Mouse (Mus musculus) megakaryocyte, adult 5-6 weeks (primary cell): ENCODE results near the gene Grcc10. TPM values are rescaled to one million over a fixed set of nuclear protein-coding genes. Genes with fewer than 3 reads are reported as not detected.

Experiments used
- ATAC-seq: 2 replicates; pipeline ENCODE4 v1.8.0; 2016; ENCODE audit warnings: mild to moderate bottlenecking, inconsistent platforms; ENCODE audit not compliant: poor library complexity, severe bottlenecking
- total RNA-seq, 2 experiments: library from RNA; stranded (forward) in 1 of 2; stranded (reverse) in 1 of 2; fragments of 153-499, 151-499 nt in 1 of 2; fragments of 221-1000, 200-1000 nt in 1 of 2; gene quantifications; 2 replicates each; pipeline versions ENCODE4 v1.2.3 to v1.2.4; 2015 to 2017

Grcc10 gene
- total RNA-seq (2015) (177 and 203 TPM in 2 replicates), total RNA-seq (2017) (121 and 136 TPM in 2 replicates)

DNA sequence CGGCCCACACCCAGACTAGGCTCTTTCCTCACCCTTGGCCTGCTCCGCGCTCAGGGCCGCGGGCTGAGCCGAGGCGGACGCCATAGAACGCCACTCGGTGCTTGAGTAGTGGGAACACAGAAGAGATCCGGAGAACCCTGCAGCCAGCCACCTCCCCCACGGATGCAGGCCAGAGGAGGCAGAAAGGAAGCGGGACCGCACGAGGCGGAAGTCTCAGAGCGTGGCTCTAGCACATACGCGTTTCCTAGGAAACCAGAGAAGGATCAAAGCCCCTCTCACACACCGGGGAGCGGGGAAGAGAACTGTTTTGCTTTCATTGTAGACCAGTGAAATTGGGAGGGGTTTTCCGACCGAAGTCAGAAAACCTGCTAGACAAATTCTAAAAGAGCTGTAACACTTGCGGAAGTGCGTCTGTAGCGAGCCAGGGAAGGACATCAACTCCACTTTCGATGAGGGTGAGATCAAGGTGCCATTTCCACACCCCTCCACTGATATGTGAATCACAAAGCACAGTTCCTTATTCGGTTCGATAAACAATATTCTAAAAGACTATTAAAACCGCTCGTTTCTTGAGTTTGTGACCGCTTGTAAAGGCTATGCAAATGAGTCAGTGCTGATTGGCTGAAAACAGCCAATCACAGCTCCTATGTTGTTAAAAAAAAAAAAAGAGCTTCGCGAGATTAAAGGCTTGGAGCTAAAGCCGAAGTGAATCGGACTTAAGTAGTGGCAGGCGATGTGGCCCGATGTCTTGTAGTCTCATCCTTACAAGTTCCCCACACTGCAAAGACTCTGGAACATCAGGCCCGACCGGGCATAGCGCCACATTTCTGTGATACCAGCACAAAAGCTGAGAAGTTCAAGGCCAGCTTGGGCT, at the start of gene Grcc10:
Gene Grcc10 (minus strand): TSS at position 487 of the 874 bp plus-strand sequence.
- ATAC-seq, result peak; percentile 58

DNA sequence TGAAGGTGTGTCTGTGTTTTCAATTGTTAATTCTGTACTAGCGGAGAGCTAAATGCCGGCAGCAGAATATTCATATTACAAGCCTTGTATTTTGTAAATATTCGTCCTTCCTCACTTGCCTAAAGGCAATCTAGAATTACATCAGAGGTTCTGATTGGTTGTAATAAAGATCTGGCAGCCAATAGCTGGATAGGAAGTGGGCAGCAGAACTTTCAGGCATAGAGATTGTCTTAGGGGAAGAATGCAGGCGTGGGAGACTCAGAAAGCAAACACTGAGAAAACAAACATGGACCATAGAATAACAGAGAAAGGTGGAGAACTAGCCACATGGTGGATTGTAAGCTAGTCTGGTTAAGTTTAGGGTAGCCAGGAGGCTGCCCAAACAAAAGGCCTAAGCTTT, 48.9 kb upstream of the Grcc10 start:
- no peak for ATAC-seq

DNA sequence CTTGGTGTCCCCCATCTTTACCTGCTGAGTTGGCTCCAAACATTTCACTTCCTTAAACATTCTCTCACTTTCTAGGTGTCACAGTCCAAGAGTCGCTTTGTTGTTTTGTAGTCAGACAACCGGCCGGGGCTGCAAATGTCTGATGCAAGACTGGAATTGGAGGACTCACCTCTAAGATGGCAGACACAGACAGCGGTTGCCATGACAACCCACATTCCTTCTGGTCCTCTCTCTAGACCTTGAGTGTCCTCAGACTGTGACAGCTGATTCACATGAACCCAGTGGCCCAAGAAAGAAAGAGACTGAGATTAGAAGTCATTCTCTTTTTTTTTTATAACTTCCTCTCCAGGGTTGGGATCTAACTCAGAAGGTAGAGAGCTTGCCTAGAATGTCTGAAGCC, 48.3 kb upstream of the Grcc10 start:
- ATAC-seq, result no peak

DNA sequence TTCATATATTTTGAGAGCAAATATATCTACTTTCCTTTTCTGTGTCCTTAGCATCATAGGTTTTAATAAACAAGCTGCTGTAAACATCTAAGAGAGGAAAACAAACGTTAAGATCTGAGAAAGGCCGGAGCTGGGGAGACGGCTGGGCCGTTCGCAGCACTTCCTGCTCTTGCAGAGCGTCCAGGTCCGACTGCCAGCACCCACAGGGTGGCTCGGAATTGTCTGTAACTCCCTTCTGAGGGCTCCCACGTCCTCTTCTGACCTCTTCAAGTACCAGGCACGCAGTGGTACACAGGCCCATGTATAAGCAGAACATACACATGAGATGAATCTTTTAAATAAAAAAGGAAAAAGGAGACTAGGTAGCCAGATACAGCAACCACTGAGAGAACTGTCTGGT, 46.5 kb upstream of the Grcc10 start:
- no peak for ATAC-seq

DNA sequence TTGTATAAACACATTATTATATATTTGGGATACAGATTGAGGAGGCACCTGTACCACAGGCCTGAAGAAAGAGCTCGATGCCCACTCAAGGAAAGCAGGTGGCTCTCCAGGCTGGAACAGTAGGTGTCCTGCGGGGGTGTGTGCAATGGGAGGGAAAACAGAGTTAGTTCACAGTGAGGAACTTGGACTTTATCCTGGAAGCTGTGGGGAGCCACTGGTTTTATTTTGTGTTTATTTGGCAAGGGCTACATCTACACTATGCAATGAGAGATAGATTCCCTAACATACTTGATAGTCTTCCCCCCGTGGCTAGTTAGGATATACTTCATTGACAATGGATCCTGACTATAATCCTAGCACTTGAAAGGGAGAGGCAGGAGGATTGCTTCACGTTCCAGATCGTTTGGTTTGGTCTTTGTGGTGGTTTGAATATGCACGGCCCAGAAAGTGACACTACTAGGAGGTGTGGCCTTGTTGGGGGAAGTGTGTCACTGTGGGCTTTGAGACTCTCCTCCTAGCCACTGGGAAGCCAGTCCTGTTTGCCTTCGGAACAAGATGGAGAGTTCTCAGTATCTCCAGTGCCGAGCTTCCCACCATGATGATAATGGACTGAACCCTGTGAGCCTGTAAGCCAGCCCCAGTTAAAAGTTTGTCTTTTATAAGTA, 45.7 kb upstream of the Grcc10 start:
- ATAC-seq, result peak; percentile 72

DNA sequence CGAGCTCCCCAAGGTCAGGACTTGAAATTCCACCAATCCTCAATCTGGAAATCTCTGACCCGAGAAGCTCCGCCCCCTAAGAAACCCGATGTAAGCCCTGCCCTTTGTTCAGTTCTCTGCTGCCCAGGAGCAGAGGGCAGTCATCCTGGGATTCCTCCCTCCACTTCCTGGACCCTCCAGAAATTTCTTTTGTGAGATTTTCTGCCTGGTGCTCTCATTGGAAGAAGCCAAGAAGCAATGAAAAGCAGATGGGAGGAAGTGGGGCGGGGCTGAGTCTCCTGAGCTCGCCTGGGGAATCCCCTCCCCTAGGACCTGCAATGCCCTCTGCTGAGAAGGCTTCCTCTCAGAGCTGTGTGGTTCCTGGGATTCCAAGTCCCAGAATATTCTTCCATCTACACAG, 41.3 kb upstream of the Grcc10 start:
- peak; percentile 47; the same call in 1 of the 2 replicates for ATAC-seq

DNA sequence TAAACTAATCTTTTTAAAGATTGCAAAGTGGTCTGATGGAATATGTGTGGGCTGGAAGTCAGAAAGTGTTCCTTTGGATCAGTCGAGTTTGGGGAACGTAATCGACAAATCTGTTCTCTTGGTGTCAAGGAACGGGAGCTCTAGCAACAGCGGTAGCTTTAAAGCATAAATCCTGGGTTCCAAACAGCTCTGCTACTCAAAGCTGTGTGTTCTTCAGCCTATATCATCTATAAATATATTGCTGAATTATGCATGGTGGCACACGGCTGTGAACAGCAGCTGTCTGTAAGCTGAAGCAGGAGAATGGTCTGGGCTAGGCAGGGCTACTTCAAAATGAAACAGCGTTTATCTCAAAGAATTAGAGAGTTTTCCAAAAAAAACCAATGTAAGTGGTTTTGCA, 39.7 kb upstream of the Grcc10 start:
- ATAC-seq, result no peak

DNA sequence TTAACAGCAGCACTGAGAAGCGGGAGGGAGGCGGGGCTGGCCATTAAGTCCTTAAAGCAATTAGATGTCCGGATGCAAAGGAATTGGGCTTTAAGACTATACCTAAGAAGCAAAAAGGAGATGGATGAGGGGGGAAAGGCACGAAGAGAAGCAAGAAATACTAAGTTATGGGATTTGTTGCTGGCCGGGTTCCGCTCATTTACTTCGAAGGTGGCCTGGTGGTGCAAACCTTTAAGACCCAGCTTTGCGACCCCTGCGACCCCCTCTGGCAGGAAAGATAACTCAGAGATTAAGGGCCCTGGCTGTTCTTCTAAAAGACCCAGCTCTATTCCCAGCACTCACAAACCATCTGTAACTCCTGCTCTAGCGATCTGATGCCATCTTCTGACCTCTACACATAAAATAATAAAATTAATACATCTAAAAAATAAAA, 38.8 kb upstream of the Grcc10 start:
- ATAC-seq, result peak; percentile 26; the same call in 1 of the 2 replicates

DNA sequence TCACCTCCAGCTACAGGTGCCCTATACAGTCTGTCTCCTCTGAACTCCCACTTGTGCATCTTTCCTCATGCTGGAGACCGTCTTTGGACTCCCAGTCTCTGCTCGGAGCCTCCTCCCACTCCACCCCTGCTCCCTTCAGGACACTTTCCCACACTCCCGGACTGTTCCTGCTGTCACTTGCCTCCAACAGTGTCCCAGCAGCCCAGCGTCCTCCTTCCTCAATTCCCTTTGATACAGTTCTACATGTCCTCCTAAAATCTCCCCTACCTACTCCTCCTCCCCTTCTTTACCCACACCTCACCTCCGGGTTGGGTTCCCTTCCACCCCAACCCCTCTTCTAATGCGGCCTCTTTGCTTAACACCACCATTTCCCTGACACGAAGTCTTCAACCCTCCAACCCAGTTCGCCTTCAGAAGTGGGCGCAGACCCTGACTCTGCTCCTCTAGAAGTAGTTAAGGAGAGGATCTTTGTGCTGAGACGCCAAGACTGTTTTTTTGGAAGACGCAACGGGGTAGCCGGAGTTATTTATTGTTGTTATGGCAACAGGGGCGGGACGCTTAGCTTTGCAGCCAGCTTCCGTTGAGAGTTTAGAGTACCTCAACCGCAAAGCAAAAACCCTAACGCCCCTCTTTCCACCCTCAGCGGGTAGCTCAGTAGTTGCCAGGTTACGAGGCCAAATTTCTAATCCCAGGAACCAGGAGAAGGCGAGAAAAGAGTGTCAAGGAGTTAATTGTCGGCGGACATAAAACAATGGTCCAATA, 38.2 kb upstream of the Grcc10 start, which contains the start of gene Lrrc23:
Gene Lrrc23 (minus strand): TSS at position 506 of the 762 bp plus-strand sequence.
- ATAC-seq, result peak; percentile 74

DNA sequence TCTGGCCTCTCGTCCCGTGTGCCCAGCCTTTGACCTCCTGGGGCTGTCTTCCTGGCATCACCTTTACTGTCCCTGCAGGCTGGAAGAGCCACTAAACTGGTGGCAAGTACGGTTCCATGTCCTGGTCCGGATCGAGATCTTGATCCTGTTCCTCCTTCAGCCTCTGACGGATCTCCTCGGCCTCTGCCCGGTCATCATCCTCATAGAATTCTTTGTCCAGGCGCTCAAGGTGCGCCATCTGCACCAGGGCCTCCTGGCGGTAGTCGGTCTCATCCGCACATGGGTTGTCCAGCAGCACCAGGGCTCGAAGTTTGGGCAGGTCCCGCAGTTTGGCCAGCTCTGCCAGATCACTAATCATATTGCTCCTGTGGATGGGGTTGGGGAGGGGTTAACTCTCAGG, 29.3 kb upstream of the Grcc10 start:
- no peak for ATAC-seq

DNA sequence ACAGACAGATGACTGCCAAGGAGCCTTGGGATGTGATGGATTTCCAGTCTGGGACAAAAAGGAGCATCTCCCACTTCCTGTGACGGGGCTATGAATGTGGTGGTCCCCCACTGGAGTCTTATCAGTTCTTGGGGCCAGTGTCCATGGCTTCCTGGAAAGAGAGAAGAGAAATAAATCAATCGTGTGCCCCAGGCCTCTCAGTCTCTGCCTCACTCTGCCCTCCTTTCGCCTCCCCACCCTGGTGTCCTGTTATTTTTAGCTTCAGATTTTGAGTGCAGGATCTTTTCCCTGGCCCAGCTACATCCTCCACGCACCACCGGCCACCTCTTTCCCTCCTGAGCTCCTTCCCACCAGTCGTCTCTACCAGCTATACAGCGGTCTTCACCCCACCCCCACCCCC, 28.8 kb upstream of the Grcc10 start:
- ATAC-seq, result no peak

DNA sequence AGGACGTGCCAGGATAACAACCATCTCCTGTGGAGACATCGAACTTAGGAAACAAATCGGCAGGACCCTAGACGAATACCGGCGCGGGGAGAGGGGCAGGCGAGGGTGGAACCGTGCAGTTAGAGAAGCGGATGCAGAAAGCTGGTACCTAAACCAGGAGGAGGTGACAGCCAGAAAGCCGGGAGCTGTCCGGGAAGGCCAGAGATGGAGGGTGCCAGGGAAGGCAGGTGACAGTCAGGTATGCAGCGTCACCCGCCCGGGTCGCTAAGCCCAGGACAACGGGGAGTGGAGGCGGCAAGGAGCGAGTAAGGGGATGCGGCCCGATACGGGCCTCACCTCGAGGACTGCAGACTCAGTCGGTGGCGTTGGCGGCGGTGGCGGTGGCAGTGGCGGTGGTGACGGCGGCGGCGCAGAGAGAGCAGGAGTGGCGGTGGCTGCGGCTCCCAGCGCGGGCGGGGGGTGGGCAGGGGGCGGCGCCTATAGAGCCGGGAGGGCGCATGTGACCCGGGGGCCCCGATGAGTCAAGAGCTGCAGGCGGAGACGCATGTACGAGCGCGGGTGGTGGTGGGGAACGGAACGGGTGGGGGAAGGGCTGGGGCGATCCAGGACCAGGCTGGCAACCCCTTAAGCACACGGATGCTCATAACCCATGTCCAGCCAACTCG, 28.1 kb upstream of the Grcc10 start, which contains the start of gene Eno2:
Gene Eno2 (minus strand): TSS at position 573 of the 665 bp plus-strand sequence.
- peak; percentile 72 for ATAC-seq

DNA sequence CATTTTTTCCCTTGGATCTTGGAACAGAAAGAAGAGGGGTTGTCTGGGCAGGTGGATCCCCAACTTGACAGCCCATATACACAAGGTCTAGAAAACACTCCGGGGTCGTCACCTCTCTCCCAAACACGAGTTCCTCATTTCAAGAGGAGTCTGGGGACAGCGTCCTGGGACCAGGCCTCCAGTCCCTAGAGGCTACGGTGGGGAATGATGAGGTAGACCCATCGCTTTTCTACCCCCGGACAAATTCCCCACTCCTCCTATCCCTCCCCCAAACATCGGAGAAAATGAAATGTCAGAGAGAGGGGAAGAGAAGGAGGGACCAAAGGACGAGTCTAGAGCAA, 27.5 kb upstream of the Grcc10 start:
- ATAC-seq, result peak; percentile 42

DNA sequence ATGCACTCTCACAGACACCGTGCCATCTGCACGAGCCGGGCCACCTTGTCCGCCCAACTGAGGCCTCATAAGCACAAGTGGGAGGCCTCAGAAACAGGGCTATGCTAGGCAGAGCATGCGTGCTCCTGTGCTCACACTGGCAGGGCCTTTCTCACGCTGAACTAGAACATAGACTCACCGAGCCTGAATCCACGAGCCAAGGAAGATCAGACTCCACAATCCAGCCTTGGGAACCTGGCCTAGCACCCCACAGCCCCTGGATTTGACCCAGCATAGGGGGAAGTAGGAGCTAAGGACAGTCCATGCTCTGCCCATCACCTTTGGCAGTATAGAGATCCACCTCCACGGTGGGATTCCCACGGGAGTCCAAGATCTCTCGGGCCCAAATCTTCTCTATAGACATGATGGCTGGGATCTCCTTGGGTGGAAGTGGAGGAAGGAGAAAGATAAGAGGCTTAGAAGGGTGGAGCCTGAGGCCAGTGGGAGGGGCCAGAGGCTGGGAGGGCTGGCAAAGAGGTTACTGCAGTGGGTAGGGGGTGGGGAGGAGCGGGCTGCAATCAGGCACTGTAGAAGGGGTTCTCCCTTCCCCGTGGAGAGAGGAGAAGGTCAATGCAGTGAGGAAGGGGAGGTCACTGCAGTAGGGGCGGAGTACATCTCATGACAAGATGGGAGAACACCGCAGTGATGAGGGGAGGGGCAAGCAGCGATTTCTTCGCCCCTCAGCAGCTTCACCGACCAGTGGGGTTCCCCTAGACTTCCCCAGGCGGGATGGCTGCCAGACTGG, 26.9 kb upstream of the Grcc10 start:
- no peak for ATAC-seq

DNA sequence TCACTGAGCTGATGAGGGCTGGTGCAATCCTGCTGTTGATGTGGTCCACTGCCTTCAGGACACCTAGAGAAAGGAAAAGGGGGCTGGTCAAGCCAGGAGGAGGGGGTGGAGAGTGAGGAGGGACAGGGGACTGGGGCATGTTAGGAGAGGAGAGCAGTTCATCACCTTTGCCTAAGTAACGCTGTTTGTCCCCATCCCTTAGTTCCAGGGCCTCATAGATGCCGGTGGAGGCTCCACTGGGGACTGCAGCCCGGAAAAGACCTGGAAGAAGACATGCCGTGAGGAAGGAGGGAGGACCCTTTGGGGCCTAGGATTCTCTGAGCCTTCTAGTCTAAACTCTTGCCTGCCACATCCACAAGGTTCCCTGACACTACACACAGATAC, 26.4 kb upstream of the Grcc10 start:
- no peak for ATAC-seq

DNA sequence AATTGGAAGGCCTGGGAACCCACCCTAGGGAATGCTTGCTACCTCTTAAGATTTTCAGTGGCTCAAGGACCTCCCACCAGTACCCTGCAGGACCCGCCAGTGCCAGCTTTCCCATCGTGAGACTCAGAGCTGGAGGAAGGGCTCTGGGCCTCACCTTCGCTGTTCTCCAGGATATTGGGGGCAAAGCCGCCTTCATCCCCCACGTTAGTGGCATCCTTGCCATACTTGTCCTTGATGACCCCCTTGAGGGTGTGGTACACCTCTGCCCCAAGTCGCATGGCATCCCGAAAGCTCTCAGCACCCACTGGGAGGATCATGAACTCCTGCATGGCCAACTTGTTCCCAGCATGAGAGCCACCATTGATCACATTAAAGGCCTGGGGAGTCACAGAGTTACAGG, 24.8 kb upstream of the Grcc10 start:
- ATAC-seq, result no peak

DNA sequence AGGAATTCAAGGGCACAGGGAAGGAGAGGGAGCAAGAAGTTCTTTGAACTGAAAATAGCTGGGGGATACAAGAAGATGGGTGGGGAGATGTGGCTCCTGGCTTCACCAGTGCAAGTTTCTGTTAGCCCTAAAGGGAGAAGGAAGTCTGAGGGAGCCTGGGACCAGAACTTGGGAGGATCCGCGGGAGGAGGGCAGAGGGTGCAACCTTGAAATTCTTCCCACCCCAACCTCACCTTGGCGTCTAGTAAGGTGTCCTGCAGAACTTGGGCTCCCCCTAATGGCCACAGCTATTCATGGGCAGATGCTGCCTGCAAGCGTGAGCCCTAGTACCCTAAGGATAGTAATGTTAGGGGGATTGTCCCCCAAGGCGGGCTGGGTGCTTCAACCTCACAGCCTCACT, 18.1 kb upstream of the Grcc10 start:
- ATAC-seq, result peak; percentile 83

DNA sequence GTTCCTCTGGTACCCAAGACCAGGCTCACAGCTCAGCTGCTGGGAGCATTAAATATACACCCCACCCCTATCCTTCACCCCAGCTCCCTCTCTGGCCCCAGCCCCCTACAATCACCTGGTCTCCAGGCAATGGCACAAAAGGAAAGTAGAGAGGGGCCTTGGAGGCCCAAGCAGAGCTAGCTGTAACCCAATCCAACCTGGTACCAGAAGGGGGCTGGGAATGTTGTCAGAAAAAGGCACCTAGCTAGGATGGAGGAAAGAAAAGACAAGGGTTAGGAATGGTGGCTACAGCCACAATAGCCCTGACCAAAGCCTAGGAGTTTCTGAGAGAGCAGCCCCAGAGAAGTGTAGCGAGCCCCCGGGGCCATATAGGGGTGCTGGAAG, 17.7 kb upstream of the Grcc10 start:
- ATAC-seq, result no peak

DNA sequence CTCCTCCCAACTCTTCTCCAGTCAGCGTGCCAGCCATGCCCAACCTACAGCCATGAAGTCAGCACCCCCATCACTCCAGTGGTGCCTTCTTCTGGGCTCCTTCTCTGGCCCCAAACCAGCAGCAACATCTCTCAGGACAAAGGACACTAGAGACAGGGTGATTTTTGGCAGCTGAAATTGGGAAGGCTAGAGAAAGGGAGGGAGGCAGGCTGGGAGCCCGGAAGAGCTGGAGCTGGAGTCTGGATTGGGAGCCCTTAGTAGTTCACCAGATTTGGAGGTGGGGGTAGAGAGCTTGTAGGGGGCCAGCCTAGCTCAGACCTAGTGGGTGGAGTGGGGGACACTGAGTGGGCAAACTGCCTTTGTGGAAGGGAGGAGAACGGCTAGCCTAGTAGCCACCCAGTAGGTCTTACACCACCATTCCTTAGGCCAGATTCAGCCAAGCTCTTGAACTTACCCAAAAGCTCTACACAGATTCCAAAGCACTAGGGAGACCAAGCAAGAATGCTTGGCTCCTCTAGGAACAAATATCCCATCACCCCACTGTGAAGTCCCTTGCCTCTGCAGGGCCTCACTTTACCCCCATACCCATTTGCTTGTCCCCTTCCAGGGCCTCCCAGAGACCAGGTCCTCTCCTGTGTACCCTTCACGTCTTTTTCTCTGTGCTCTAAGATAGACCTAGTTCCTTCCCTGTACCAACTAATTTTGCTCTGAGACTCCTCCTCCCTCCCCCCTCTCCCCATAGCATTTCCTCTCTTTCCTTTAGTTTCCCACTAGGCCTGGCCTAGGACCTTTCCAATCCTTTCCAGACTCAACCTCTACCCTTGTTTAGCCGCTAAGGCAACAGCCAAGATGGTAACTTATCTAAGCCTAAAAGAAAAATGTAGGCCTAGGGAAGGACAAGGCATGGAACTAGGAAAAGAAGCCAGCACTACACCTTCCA, 17.0 kb upstream of the Grcc10 start:
- ATAC-seq, result no peak
